Mouse (Mus musculus): Measurements from ENCODE around the gene Myod1. TPM values are rescaled to one million over a fixed set of nuclear protein-coding genes. Genes with fewer than 3 reads are reported as not detected.
A peak's percentile ranks its signal among the peaks of the same experiment; 100 is the strongest.

The Myod1 gene
- 1 to 10 TPM in 1 of 2 experiments, under 1 TPM in 1; 0.84 to 2.7 TPM for total RNA-seq (2021)
- long read RNA-seq, experiment 1, partial matches to known transcripts: 0 of 1 reads
- long read RNA-seq, experiment 1, other reads (novel, unspliced or antisense): 0 of 1 reads
- long read RNA-seq, experiment 2, partial matches to known transcripts: 0 of 1 reads
- long read RNA-seq, experiment 2, other reads (novel, unspliced or antisense): 0 of 1 reads

DNA sequence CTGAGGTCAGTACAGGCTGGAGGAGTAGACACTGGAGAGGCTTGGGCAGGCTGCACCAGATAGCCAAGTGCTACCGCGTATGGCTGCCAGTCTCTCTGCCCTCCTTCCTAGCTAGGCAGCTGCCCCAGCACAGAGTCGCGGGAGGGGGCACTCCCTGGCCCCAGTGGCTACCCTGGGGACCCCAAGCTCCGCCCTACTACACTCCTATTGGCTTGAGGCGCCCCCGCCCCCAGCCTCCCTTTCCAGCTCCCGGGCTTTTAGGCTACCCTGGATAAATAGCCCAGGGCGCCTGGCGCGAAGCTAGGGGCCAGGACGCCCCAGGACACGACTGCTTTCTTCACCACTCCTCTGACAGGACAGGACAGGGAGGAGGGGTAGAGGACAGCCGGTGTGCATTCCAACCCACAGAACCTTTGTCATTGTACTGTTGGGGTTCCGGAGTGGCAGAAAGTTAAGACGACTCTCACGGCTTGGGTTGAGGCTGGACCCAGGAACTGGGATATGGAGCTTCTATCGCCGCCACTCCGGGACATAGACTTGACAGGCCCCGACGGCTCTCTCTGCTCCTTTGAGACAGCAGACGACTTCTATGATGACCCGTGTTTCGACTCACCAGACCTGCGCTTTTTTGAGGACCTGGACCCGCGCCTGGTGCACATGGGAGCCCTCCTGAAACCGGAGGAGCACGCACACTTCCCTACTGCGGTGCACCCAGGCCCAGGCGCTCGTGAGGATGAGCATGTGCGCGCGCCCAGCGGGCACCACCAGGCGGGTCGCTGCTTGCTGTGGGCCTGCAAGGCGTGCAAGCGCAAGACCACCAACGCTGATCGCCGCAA lies at the start of gene Myod1:
TSS of gene Myod1 (plus strand) at position 303 of the 836 bp plus-strand sequence.
- DNase-seq: no peak

DNA sequence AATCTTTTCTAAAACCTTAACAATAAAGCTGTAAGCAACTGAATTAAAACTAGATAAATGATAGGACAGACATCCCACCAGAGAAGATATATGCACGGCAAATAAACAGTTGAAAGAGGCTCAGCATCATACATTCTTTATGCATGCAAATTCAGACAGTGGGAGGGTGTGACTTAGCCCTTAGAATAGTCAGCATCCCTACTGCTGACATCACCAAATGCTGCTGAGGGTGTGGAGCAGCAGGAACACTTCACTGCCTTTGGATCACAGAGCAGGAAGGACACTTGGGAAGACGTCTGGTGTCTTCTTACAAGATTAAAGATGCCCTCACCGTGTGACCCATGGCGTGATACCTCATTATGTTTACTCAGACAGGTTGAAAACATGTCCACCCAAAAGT lies 48.4 kb upstream of the Myod1 start:
- no peak for DNase-seq

DNA sequence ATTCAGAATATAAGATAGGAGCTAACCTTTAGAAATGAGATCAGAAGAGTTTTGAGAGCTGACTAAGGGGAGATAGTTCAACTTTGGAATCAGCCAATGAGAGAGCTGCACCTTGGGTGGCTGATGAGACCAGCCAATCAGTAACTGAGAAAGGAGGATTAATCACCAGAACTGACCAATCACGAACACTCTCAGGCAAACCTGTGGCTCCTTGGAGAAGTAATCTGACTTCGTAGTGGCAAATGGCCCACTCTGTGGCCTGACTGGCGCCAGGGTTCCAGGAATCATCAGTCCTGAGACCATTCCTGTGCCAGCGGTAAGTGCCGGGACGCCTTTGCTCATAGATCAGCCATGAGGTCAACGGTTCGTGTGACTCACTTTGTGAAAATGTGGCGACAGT lies 38.9 kb upstream of the Myod1 start:
- DNase-seq: no peak

DNA sequence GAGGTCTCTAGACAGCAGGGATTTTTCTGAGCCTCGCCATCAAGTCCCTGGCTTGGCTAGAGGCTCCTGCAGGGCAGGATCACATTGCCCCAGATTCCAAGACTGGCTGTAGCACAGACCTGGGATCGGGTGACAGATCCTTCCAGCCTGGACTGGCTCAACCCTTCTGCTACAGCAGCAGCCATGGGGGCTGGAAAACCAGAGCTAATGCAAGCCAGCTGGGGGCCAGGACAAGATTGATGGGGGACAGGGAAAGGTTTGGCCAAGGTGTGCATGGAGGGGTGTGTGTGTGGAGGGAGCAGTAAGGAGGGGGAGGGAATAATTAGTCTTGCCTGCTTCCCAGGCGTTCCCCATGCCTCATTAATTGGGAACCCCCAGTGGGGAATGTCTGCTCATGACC lies 36.5 kb upstream of the Myod1 start:
- DNase-seq: no peak

DNA sequence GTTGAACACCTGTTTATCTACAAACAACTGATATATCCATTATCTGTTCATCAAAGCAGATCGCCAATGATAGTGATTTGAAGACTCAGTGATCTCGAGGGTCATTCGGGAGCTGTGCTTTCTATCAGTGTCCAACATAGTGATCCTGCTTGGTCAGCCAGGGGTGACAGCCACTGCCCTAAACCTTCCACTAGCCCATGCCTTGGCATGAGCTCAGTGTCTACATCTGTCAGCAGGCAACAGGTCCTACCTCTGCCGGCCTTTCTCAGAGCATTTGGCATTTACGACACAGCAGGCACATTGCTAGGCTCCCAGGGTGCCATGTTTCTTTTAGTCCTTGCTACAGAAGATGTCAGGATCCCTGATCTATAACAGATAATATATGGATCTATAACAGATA lies 36.0 kb upstream of the Myod1 start:
- DNase-seq: no peak

DNA sequence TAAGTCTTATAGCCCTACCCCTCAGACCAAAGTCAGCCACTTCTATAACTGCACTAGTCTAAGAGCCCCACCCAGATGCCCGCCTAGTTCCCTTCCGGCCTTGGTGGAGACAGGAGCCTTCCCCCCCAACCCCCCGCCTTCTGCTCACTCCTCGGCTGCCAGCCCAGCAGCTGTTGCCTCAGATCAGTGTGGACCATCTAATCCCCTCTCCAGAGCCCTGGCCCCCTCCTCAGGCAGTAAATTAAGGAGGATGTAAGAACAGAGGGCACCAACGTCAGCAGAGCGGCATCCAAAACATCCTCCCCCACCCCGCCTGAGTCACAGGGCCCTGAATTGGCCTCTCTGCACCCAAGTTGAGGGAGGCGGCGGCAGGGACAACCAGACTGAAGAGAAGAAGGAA lies 34.8 kb upstream of the Myod1 start:
- DNase-seq: no peak

DNA sequence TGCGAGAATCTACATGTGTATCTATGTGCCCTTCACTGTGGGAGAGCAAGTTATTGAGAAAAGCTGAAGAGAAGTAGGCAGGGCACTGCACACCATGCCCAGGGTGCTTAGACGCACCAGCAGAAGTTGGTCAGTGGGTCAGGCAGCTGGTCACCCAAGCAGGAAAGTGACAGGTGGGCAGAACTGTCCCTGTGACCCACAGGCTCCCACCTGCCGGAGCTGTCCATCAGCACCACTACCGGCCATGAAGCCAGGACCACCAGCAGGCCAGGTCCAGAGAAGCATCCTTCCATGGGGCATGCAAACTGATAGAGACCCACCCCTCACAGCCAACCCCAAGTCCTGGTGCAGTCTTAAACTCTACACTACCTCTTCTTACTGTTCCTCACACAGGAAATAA lies 28.6 kb upstream of the Myod1 start:
- DNase-seq: no peak

DNA sequence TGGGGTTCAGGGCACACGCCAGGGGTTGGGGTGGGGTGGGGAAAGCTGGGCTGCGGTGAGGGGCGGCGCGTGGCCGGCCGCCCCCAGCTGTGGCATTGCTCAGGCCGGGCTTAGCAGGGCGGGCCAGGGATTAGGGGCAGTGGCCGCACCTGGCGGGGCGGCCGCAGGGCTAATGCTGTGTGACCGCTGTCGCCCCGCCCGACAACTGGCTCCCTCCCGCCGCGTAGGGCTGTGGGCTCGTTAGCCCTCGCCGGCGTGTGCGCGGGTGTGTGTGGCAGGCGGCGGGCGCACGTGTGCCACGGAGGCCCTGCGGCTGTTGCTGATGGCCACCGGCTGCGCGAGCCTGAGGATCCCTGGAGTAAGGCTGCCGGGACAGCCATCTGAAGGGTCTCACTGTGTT lies 27.5 kb upstream of the Myod1 start:
- DNase-seq: no peak

DNA sequence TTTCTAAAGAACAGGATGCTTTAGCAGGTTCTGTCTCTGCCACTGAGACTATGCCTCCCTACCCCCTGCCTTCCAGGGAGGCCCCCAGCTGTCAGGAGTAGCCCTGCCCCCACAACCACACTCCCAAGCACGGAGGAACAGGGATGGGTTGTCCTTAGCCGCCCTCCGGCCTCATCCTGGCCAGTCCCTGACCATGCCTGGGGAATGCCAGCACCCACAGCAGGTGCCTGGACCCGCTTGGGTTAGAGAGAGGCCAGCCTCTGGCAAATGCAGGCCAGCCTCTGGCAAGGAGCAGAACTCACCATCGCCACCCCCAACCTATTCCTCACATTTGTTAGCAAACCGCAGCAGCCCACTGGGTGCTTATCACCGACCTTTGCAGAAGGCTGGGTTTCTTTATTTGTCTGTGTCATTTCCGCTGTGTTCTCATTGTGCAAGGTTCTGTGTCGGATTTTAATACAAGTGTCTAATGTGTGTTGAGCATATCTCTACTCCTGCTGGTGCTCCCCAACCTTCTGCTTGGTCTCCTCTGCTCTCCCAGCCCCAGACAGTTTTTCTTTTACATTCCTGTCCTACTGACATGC lies 26.1 kb upstream of the Myod1 start:
- DNase-seq: no peak

DNA sequence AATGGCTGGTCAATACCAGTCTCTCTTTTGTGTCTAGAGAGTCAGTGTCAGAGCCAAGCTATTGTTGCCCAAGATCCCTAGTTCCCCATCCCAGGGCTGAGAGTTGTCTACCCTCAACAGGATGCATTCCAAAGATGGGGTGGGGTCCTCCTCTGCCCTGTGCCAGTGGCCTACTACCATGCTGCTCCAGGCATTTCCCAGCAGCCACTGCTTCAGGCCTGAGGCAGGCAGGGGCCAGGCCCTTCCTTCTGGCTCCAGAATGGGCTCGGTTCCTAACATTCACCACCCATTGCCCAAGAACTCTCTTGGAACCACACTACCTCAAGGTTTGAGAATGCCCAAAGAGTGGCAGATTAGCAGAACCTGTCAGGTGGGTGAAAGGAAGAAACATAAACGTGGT lies 23.5 kb upstream of the Myod1 start:
- no peak for DNase-seq

DNA sequence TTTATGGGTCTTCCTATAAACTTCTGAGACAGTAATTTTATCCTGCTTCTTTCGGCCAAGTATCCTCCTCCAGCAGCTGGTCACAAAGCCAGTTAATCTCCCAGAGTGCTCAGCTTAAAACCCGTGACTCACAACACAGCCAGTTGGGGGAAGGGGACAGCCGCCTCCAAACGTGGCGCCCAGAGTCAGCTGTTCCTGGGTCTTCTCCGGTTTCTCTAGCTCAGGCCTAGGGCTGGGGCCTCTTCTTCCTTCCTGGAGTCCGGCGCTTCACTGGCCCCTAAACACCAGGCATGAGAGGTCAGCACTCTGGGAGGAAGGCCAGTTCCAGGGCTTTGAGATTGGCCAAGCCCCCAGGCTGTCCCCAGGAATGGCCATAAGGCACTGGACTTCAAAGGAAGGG lies 23.1 kb upstream of the Myod1 start:
- no peak for DNase-seq

DNA sequence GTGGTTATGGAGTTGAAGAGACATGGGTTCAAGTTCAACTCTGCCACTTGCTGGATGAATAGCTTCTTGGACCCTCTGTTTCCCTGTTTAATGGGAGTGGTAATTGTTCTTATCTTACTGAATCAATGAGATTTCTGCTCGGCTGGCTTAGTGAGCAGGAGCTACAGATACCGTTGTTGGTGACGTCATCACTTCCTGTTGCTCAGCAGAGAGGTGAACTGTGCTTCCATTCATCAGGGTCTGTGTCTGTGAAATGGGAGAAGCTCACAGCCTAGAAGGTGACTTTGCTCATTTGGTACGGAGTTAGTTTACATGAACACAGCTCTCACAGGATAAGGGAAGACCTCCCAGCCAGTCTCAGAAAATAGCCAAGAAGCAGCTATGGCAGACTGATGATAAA lies 22.4 kb upstream of the Myod1 start:
- no peak for DNase-seq

DNA sequence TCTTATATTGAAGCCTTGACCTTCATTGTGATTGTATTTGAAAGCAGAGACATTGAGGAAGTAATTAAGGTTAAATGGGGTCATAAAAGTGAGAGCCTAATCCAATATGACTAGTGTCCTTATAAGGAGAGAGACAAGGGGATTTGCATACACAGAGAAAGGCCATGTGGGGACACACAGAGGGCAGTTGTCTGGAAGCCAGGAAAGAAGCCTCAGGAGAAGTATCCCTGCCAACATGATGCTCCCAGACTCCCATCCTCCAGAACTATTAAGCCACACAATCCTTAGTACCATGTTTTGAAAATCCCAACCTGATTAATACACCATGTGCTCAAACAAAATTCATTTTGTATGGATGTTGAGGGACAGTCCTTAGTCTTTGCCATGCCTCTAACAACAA lies 14.5 kb upstream of the Myod1 start:
- DNase-seq: no peak

DNA sequence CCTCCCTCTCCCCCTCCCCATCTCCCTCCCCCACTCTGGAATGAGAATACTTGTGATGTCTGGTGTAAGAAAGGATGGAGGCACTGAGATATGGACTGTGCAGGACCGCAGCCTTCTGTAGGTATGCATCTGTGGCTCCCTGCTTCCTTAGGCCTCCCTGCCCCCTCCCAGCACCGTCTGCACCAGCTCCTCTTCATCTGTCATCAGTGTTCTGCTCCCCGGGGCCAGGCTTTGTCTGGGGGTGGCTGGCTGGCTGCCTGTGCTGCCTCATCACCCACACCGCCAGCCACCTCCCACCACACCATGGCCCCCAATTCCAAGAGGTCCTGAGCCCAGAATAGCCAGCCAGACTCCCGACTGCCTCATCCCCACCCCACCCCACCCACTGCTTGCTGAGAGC lies 12.1 kb upstream of the Myod1 start:
- no peak for DNase-seq

DNA sequence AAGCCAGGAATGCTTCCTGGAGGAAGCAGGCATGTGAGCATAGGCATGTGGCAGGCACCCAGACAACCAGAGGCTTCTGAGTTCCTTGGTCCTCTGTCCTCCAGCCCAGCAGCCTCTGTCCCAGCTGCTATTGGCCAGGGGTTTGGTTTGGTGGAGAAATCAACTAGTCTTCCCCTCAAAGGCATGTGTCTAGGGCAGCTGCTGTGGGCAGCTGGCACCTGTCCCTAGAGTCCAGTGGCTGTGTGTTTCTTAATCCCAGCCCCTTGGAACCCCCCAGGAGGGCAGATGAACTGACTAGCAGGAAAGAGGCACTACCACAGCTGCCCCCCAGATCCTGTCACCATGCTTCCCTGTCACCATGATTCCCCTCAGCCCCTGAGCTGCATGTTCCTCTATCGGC lies 10.5 kb upstream of the Myod1 start:
- no peak for DNase-seq

DNA sequence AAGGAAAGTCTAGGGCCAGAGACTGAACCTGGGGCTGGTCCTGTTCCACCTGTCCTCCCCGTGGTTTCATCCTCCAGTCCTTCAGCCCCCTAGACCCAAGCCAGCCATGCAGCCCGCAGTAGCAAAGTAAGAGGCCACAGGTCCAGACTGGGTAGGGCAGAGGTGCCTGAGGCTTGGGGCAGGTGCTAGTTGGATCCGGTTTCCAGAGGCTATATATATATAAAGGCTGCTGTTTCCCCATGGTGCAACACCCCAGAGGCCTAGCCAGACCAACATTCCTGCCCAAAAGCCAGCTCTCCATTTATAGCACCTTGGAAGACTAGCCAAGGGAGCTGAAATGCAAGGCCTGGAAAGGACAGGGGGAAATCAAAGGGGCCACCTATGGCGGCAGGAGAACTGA lies 5.2 kb upstream of the Myod1 start:
- no peak for DNase-seq

DNA sequence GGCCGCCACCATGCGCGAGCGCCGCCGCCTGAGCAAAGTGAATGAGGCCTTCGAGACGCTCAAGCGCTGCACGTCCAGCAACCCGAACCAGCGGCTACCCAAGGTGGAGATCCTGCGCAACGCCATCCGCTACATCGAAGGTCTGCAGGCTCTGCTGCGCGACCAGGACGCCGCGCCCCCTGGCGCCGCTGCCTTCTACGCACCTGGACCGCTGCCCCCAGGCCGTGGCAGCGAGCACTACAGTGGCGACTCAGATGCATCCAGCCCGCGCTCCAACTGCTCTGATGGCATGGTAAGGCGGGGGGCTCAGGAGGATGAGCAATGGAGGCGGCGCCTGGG lies 703 bp downstream of the Myod1 start:
- peak; percentile 9 for DNase-seq

DNA sequence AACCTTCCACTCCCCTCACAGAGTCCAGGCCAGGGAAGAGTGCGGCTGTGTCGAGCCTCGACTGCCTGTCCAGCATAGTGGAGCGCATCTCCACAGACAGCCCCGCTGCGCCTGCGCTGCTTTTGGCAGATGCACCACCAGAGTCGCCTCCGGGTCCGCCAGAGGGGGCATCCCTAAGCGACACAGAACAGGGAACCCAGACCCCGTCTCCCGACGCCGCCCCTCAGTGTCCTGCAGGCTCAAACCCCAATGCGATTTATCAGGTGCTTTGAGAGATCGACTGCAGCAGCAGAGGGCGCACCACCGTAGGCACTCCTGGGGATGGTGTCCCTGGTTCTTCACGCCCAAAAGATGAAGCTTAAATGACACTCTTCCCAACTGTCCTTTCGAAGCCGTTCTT lies 1.8 kb downstream of the Myod1 start:
- DNase-seq: peak; percentile 37

DNA sequence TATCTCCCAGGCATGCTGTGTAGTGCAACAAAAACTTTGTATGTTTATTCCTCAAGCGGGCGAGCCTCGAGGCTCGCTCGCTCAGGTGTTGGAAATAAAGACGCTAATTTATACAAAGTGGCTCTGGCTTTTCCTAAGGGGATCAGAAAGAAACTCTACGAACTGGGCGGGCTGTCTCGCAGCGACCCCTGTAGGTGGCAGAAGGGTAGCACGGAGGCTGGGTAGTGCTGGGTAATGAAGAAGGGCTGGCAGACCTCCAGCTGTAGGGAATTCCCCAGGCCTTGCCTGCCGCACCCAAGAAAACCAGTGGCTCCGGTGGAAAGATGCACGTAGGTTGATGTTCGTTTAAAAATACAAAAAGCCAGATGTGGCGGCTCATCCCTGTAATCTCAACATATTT lies 2.7 kb downstream of the Myod1 start:
- DNase-seq: peak; percentile 78

DNA sequence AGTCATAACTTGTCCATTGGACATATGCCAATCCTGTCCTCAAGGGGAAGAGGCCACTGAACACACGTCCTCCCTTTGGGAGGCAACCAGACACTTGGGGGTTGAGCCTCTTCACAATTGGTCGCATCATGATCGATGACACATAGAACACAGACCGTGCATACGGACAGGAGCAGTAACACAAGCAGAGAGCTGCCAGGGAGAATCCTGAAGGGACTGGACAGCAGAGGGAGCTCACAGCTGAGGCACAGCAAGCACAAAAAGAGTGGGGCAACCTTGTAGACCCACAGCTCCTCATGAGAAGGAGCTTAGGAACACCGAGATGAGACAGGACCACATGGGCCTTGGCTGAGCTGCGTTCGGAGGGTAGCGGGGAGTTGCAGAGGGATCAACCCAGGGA lies 4.4 kb downstream of the Myod1 start:
- DNase-seq: peak; percentile 11

DNA sequence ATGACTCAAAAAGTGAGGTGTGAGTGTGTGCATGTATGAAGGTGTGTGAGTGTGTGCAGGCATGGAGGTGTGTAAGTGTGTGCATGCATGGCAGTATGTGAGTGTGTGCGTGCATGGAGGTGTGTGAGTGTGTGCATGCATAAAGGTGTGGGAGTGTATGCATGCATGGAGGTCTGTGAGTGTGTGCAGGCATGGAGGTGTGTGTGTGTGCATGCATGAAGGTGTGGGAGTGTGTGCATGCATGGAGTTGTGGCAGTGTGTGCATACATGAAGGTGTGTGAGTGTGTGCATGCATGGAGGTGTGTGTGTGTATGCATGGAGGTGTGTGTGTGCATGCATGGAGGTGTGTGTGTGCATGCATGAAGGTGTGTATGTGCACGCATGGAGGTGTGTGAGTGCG lies 11.2 kb downstream of the Myod1 start:
- no peak for DNase-seq

DNA sequence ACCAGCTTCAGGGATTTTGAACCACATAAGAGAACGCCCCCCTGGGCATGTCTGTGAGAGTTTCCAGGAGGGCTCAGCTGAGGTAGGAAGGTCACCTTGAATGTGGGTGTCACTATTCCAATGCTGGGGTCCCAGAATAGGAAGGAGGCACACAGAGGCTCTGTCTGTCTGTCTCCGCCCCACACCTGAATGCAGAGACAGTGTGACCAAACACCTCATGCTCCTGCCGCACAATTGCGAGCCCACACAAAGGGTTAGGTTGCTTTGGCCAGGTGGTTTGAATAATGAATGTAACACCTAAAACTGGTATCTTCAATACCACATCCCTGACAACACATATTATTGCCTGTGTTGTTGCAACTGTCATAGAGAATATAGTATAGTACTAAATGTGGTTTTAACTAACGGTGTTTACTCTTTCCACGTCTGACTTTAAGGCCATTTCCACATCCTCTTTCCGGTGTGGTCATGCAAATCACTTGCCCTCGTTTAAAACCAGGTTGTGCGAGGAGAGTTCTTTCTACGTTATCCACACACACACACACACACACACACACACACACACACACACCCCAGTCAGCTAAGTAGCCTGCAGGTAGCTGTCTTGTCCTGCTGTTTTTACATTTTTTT lies 13.3 kb downstream of the Myod1 start:
- DNase-seq: no peak

DNA sequence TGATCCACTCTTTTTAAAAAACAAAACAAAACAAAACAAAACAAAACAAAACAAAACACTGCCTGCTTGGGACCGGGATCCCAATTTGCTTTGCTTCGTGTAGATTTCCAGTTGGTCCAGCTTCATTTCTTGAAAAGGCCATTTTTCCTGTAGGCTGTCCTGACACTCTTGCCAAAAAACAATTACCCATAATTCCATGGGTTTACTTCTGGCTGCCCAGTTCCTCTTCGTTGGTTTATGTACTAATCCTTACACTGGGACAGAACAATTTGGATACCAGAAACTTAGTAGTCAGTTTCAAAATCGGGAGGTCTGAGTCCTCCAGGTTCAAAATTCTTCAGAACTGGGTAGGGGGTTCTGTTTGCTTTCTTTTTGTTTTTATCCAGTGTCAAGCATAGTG lies 14.0 kb downstream of the Myod1 start:
- DNase-seq: no peak

DNA sequence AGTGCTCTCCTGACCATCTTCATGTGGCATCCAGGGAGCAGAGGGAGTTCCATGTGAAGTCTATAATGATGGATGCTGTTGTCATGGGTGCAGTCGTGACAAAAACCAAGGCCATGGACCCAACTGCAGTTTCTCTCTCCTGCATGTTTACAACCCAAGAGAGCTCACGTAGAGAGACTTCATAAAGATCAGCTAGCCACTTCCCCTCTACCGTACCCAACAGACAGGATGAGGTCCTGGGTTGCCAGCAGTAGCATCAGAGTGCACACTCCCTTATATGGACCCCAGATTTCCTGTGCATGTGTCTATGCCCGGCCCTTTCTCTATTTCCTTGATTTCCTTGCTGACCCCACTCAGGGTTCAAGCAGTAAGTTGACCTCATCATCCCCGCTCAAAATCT lies 15.4 kb downstream of the Myod1 start:
- DNase-seq: no peak

Measured in adrenal gland, postnatal 10 days (tissue).